Mouse (Mus musculus) neutrophil, adult 5-6 weeks (primary cell): ENCODE data around the gene Olfr1026. TPM values are rescaled to one million over a fixed set of nuclear protein-coding genes. Genes with fewer than 3 reads are reported as not detected.

ENCODE experiments used
- ATAC-seq: fragments of 151-379, 151-347 bp; 2 replicates; pipeline ENCODE4 v1.8.0; 2017; ENCODE audit warnings: mild to moderate bottlenecking, moderate TSS enrichment; ENCODE audit not compliant: insufficient number of reproducible peaks, poor library complexity, low FRiP score, severe bottlenecking; ENCODE audit errors: extremely low read depth
- total RNA-seq: library from RNA; stranded (forward); fragments of 200-1000 nt; gene quantifications from 2 replicates; pipeline ENCODE4 v1.2.3, GENCODE M21; 2017

Olfr1026 gene
- not detected in 2 replicates for total RNA-seq

DNA sequence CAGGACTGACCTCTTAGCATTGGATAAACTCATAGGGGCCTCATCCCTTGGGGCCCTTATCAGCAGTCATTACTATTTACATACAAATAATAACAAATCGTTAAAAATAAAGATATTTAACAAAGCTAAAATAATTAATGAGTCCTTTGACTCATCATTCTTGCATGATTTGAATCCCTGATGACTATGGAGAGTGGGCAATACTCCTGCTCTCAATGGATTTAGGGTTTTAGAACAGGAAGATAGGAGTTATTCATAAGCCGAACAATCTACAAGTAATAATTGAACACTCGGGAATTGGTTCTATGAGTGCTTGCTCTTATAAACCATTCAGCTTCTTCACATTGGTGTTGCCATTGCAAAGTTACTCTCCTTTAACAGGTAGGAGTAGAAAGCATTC, at the start of gene Olfr1026:
Gene Olfr1026, plus strand, starts transcription at position 301 of the 400 bp plus-strand sequence.
- ATAC-seq: no peak

DNA sequence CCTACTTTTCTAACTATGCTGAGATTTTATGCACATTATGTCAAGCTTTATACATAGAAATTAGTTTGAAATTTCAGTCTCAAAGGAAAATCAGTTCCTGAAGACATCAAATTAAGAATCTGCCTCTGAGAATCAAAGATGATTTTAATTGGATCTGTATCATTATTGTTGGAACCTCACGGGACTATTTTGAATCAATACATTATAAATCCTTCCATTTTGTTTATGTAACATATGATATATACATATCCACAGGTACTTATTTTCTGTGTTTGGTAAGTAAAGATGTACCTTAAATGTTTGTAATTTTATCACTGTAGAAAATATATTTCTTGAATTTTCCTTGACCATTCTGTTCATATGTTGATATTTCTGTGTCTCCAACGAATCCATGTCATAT, 36.0 kb upstream of the Olfr1026 start, which contains the start of gene Olfr1023:
Gene Olfr1023, plus strand, starts transcription at position 301 of the 400 bp plus-strand sequence.
- ATAC-seq: no peak

DNA sequence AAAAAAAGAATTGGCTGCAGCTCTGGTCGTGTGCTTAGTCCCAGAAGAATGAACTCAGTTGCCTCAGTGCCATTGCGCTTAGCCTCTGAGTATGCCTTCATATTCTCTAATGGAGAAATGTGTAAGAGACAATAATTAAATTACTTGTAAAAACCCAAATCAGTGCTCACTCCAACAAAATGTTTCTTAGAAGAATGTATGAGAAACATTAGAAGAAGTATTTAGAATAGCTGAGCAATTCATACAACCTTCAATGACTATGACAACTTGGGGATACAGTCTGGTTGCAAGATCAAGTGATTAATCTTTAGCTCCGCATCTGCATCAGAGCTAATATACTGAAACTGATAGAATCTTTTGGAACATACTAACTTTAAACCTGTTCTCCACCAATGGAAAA, 16.4 kb upstream of the Olfr1026 start, which contains the start of gene Olfr1024:
Gene Olfr1024, minus strand, starts transcription at position 101 of the 400 bp plus-strand sequence.
- no peak for ATAC-seq

DNA sequence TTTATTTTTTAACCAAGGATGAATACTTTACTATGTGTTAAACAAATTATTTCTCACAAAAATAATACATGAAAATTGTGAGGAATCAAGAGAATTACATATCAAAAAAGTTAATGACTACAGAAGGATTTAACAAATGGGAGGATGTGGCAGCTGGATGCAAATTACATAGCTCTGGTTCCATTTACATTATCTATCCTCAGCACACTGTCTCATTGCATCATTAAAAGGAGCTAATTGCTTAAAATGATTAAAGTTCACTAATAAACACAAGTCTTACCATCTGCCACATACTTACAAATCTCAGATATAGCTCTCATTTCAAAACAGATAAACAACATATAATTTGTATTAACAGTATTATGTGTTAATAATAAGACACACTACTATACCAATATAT, 8.2 kb upstream of the Olfr1026 start:
- no peak for ATAC-seq

DNA sequence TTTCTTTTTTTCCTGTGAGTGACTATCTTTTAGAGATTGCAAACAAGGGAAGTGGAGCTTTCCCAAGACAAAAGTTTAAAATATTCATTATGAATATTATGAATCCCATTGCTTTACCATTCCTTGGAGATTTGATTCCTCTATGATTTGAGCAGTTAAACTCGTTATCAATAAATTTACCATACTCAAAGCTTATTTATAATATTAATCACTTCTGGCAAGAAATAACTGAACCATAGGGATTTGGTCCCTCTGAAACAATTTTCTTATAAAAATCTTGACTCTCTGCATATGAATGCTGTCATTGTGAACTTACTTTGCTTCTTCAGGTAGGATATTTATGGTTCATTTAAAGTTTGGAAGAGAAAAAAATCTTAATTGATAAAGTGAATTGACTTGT, 6.5 kb upstream of the Olfr1026 start, which contains the start of gene Olfr1025-ps1:
Gene Olfr1025-ps1, plus strand, starts transcription at position 301 of the 400 bp plus-strand sequence.
- ATAC-seq: no peak

DNA sequence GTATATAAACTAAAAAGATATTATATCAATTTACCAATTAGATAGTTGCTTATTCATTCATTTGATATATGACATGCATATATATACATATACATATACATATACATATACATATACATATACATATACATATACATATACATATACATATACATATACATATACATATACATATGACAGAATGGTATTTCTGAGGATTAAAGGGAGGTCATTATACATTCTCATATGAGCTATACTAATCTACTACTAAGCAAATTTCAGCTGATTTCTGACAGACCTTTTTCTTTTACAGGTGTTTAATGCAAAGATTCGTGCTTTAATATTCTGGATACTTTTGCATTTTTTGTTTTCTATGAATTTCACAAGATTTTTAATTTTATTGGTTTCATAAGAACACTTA, 28.8 kb downstream of the Olfr1026 start, which contains the start of gene Olfr1028:
Gene Olfr1028, plus strand, starts transcription at position 301 of the 400 bp plus-strand sequence.
- ATAC-seq: no peak

DNA sequence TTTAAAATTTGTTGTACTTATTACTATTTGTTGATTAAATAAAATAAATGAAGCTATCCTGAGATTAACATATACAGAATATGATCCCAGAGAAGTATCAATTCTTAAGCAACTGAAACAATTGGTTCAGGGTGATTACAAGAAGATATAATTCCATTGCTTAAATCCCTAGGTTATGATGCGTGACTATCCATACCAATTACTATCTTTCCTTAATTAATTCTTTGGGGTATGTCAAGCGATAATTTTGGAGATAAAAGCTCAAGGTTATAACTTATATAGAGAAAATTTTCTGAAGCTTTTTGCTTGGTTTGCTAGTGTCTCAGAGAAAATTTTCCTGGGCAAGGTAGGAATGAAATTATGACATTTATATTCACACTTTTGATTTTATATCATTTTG, 52.2 kb downstream of the Olfr1026 start, which contains the start of gene Olfr1029:
Gene Olfr1029, plus strand, starts transcription at position 301 of the 400 bp plus-strand sequence.
- no peak for ATAC-seq

Other genes with a start within 250 kb of the Olfr1026 start
- gene Olfr1006, start 242.8 kb upstream of the Olfr1026 start, total RNA-seq: not detected in 2 replicates
- gene Olfr1008, start 232.1 kb upstream of the Olfr1026 start, total RNA-seq: not detected in 2 replicates
- not detected in 2 replicates for gene Olfr1009, start 206.1 kb upstream of the Olfr1026 start, total RNA-seq
- gene Olfr1012, start 158.8 kb upstream of the Olfr1026 start, total RNA-seq: not detected in 2 replicates
- 0.12 TPM in 1 of 2 replicates, not detected in the other for gene Olfr1013, start 154.5 kb upstream of the Olfr1026 start, total RNA-seq
- not detected in 2 replicates for gene Olfr1014, start 148.8 kb upstream of the Olfr1026 start, total RNA-seq
- not detected in 2 replicates for gene Olfr1015, start 139.5 kb upstream of the Olfr1026 start, total RNA-seq
- gene Olfr1016, start 119.0 kb upstream of the Olfr1026 start, total RNA-seq: not detected in 2 replicates
- gene Olfr1018, start 103.1 kb upstream of the Olfr1026 start, total RNA-seq: not detected in 2 replicates
- gene Olfr1019, start 76.1 kb upstream of the Olfr1026 start, total RNA-seq: not detected in 2 replicates
- 0.23 TPM in 1 of 2 replicates, not detected in the other for gene Olfr1020, start 74.5 kb upstream of the Olfr1026 start, total RNA-seq
- gene Olfr1022, start 53.0 kb upstream of the Olfr1026 start, total RNA-seq: not detected in 2 replicates
- gene Olfr1023, start 35.9 kb upstream of the Olfr1026 start, total RNA-seq: not detected in 2 replicates
- gene Olfr1024, start 16.5 kb upstream of the Olfr1026 start, total RNA-seq: not detected in 2 replicates
- not detected in 2 replicates for gene Olfr1025-ps1, start 6.4 kb upstream of the Olfr1026 start, total RNA-seq
- not detected in 2 replicates for gene Olfr1028, start 28.9 kb downstream of the Olfr1026 start, total RNA-seq
- gene Olfr1029, start 52.3 kb downstream of the Olfr1026 start, total RNA-seq: not detected in 2 replicates
- gene Olfr1030, start 57.7 kb downstream of the Olfr1026 start, total RNA-seq: not detected in 2 replicates
- gene Olfr1031, start 68.7 kb downstream of the Olfr1026 start, total RNA-seq: not detected in 2 replicates
- not detected in 2 replicates for gene Olfr1032, start 84.0 kb downstream of the Olfr1026 start, total RNA-seq
- gene Olfr1033, start 99.1 kb downstream of the Olfr1026 start, total RNA-seq: not detected in 2 replicates
- gene Olfr1034, start 124.3 kb downstream of the Olfr1026 start, total RNA-seq: 0.12 TPM in 1 of 2 replicates, not detected in the other
- not detected in 2 replicates for gene Olfr1036, start 152.4 kb downstream of the Olfr1026 start, total RNA-seq
- gene Olfr1037, start 165.8 kb downstream of the Olfr1026 start, total RNA-seq: not detected in 2 replicates
- gene Olfr1039, start 214.4 kb downstream of the Olfr1026 start, total RNA-seq: 0.12 TPM in 1 of 2 replicates, not detected in the other
- gene Olfr1040, start 225.2 kb downstream of the Olfr1026 start, total RNA-seq: not detected in 2 replicates
- 0.12 TPM in 1 of 2 replicates, not detected in the other for gene Olfr1042, start 240.3 kb downstream of the Olfr1026 start, total RNA-seq
- not detected in 2 replicates for gene Olfr1043, start 246.0 kb downstream of the Olfr1026 start, total RNA-seq